Mouse (Mus musculus) splenic B cell, adult 2 months (primary cell): ENCODE measurements around the gene Pskh1.

Experiments
- DNase-seq: peaks from one replicate; pipeline ENCODE4 v3.0.0-alpha.2; 2011; ENCODE audit warnings: low read depth, low spot score
- H3K27me3 ChIP-seq: 2 replicates; pipeline ENCODE4 v1.6.1; 2012; ENCODE audit warnings: mild to moderate bottlenecking, low read length, moderate library complexity, mixed read lengths; ENCODE audit not compliant: control insufficient read depth, poor library complexity, insufficient read depth, severe bottlenecking
- H3K36me3 ChIP-seq: 2 replicates; pipeline ENCODE4 v1.6.1; 2012; ENCODE audit warnings: mild to moderate bottlenecking, low read length, moderate library complexity, mixed read lengths; ENCODE audit not compliant: control insufficient read depth, poor library complexity, insufficient read depth, severe bottlenecking

Pskh1 gene

DNA sequence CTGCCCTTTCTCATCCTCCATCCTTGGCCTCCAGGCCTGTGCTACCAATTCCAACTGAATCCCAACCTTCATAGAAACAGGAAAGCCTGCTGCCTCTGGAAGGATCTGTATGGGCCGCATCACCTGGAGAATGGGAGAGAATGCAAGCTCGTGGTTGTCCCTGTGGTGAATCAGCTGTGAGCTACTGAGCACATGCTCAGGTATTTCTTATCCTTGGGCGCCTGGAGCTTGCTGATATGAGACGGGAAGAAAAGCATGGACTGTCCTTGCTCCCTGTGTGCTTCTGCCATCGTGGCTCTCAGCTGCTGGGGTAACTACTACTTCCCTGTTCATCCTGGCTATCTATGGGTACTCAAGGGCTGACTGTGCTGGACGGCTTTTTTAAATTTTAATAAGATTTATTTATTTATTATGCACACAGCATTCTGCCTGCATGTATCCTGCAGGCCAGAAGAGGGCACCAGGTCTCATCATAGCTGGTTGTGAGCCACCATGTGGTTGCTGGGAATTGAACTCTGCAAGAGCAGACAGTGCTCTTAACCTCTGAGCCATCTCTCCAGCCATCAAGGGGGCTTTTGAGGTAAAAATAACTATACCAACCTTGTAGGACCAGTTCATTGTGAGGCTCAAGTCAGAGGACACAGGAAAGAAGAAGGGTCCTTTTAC, 33.7 kb upstream of the Pskh1 start:
- H3K27me3 ChIP-seq = no peaks in the 10 kb centered on the region
- DNase-seq = peak; percentile 37
- H3K36me3 ChIP-seq = no peaks in the 10 kb centered on the region

GRCm38 (mm10) chr8:105874301-105874700, 25.9 kb upstream of the Pskh1 start:
- DNase-seq = no peak
- Histone ChIP-seq H3K27me3 (no peaks in the 10 kb centered on the region), H3K36me3 (peaks cover 13% of the 10 kb centered on the region)

DNA sequence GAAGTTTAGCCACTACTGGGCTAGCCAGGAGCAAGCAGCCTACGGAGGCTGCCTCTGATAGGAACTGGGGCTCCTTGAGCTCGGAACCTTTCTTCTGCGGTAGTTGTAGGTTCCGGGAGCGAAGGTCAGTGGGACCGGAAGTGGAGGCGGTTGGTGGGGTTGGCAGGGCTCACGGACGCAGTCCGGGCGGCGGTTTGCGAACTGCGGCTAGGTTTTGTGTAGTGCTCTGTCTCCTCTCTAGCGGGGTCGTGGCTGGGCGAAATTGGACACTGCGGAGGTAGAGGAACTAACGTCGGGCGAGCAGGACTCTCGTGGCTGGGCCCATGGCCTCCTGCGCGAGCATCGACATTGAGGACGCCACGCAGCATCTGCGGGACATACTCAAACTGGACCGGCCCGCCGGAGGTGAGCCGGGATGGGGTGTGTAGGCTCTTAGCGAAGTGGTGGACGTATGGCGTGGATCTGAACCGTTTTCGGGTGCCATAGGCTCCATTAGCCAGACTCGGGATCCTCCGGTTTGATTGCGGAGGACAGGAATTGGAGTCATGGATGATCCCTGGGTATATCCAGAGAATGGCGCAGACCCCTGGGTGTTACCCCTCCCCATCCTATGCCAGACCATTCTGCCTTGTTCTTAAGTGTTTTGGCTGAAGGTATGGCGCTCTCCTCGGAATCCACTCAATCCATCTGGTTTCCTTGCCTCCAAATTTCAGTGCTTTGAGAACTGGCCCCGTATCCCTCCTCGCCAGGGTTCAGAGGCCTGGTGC, 19.3 kb upstream of the Pskh1 start, which contains the start of gene Edc4:
Gene Edc4, plus strand, starts transcription at position 128 of the 767 bp plus-strand sequence.
- Histone ChIP-seq H3K27me3 (no peaks in the 10 kb centered on the region), H3K36me3 (peaks cover 7% of the 10 kb centered on the region)
- DNase-seq = peak; percentile 89

DNA sequence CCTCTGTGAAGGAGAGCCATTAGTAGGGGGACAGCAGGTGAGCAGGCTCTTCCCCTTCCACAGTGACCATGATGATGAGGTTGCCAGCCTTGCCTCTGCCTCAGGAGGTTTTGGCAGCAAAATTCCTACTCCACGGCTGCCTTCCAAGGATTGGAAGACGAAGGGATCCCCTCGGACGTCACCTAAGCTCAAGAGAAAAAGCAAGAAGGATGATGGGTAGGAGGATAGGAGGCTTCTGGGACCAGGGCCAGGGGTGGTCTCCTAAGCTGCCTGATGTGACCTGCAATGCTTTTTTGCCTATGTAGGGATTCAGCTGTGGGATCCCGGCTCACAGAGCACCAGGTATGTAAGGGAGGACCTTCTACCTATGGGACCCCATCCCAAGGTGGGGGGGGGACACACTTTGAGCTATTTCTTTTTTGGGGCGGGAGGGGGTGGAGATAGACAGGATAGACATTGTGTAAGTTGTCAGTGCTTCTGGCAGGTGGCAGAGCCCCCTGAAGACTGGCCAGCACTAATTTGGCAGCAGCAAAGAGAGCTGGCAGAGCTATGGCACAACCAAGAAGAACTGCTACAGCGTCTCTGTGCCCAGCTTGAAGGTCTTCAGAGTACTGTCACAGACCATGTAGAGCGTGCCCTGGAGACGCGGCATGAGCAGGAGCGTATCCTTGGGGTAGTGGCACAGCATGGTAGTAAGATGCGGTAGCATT, 10.3 kb upstream of the Pskh1 start:
- no peak for DNase-seq

DNA sequence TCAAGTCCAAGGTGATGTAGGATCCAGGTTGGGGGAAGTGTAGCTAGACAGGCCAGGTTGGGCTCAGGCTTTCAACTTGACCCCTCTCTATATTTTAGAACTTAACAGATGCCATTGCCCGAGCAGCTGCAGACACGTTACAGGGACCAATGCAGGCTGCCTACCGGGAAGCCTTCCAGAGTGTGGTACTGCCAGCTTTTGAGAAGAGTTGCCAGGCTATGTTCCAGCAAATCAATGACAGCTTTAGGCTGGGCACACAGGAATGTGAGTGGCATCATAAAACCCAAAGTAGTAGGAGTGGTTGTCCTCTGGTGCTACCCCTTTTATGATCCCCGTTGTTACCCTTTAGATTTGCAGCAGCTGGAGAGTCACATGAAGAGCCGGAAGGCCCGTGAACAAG, 9.4 kb upstream of the Pskh1 start:
- no peak for DNase-seq
- Histone ChIP-seq H3K27me3 (no peaks in the 10 kb centered on the region), H3K36me3 (peaks cover 10% of the 10 kb centered on the region)

More for the DNA sequence above, 10.3 kb upstream of the Pskh1 start:
- Histone ChIP-seq H3K36me3 (peaks cover 10% of the 10 kb centered on the region), H3K27me3 (no peaks in the 10 kb centered on the region)

- Histone ChIP-seq H3K27me3 (no peaks in the 10 kb centered on the region), H3K36me3 (peaks cover 7% of the 10 kb centered on the region)
- peak; percentile 54 for DNase-seq
Observed at GRCm38 (mm10) chr8:105892432-105892831, 7.8 kb upstream of the Pskh1 start.

DNA sequence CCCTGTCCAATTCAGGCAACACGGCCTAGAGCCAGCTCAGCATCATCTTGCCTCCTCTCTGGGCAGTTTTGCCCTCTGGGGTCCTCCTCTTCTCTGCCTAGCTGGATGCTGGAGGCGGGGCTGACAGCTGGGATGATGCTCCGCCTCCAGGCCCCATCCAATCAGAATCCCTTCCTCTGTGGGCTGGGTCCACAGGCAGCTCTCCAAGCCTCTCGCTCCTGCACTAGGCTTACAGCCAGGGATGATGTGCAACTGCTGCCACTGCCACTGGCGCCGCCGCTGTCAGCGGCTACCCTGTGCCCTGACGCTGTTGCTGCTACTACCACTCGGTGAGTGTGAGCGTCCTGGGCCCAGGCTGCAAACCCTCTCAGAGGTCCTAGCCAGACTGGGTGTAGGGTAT, 6.9 kb upstream of the Pskh1 start, which contains the start of gene Nrn1l:
Gene Nrn1l, plus strand, starts transcription at position 229 of the 400 bp plus-strand sequence.
- peaks cover 6% of the 10 kb centered on the region for H3K36me3 ChIP-seq
- no peaks in the 10 kb centered on the region for H3K27me3 ChIP-seq
- DNase-seq = no peak

DNA sequence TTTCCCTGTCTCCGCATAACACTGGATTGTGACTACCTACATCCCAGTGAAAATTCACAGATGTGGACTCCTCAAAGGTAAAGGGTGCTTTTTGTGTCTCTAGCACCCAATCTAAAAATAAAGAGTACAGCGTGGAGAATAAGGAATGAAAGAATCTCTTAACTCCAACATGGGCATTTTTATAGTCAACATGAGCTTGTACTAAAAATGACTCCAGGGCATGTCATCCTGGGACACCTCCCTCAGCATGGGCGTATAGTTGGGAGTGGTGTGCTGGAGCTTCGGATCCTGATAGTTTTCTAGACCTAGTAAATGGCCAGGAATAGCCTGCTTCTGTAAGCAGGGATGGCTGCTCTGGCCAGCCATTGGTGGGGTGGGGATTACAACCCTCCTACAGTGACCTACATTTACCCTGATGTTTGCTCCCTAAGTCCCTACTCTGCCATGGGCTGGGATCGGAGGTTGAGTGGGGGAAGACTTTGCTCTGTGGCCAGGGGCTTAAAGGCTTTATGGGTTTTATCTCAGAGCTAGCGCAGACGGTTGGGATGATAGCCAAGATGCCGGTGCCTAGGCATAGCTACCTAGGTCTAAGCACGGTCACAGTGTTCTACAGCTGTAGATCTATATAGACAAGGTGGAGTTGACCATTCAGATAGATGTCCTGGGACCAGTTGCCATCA, 2.3 kb upstream of the Pskh1 start:
- peaks cover 2% of the 10 kb centered on the region for H3K36me3 ChIP-seq
- DNase-seq = no peak
- H3K27me3 ChIP-seq = no peaks in the 10 kb centered on the region

DNA sequence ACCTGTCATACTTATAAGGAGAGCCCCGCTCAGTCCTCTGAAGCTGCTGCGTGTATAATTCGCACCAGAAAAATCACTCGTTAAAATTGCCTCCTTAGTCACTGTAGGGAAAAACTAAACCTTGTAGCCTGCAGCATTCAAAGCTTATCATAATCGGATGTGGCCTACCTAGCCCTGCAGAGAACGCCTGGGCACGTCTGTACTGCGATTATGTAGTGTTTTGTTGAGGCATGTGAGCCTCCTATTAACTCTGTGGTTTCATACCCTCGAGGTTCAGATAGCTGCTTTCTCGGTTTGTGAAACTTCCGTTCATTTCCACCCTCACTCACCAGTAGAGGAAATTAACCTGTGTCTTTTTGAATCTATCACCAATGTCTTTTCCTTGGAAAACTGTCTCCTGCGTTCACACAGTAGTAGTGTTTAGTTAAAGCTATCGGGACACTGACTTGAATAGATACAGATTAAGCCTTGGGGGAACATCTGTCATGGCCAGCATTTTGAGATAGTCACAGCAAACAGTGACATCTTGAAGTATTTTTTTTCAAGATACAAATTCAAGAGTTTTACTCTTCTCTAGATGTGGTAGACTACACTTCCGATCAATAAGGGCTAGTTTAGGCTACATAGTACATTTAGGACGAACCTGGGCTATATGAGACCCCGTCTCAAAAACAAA, 838 bp downstream of the Pskh1 start:
- H3K36me3 ChIP-seq = no peaks in the 10 kb centered on the region
- DNase-seq = peak; percentile 43
- H3K27me3 ChIP-seq = no peaks in the 10 kb centered on the region

- H3K36me3 ChIP-seq = peaks cover 2% of the 10 kb centered on the region; the same call in 1 of the 2 replicates
- no peaks in the 10 kb centered on the region for H3K27me3 ChIP-seq
- DNase-seq = no peak
Observed at GRCm38 (mm10) chr8:105919390-105919789, 19.1 kb downstream of the Pskh1 start.

- Histone ChIP-seq H3K27me3 (no peaks in the 10 kb centered on the region), H3K36me3 (no peaks in the 10 kb centered on the region)
- DNase-seq = no peak
Observed at GRCm38 (mm10) chr8:105925123-105925522, 24.9 kb downstream of the Pskh1 start.

DNA sequence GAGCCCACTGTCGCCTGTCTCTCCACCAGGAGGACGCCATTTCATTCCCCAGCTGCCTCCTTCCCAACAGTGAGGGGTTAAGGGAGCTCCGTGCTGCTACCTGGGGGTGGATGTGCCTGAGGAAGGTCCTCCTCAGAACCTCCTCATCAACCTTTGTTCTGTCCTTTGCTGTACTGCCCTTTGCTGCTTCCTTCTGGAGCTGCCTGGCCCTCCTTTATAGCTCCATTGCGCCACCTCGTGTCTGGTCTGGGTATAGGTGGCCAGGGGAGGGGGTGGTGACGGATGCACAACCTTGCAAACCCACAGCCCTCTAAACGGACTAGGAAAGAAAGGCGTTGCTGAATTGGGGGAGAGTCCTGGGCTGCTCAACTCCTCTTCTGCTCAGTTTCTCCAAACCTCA, 30.4 kb downstream of the Pskh1 start:
- no peaks in the 10 kb centered on the region for H3K36me3 ChIP-seq
- peak; percentile 86 for DNase-seq

GRCm38 (mm10) chr8:105931271-105931670, 31.0 kb downstream of the Pskh1 start:
- Histone ChIP-seq H3K27me3 (no peaks in the 10 kb centered on the region), H3K36me3 (no peaks in the 10 kb centered on the region)
- no peak for DNase-seq

More for the DNA sequence above, 30.4 kb downstream of the Pskh1 start:
- no peaks in the 10 kb centered on the region for H3K27me3 ChIP-seq

- no peaks in the 10 kb centered on the region for H3K36me3 ChIP-seq
- H3K27me3 ChIP-seq = no peaks in the 10 kb centered on the region
- DNase-seq = no peak
Observed at GRCm38 (mm10) chr8:105932525-105932924, 32.3 kb downstream of the Pskh1 start.
